Mouse (Mus musculus) testis, adult 2 months (tissue): ENCODE data around the gene Pdk1.

ENCODE experiments used
- CTCF ChIP-seq: fragments of 200-500 bp; IDR thresholded peaks from 2 replicates; pipeline ENCODE4 v1.5.1; 2012; ENCODE audit warnings: low read depth, mild to moderate bottlenecking, inconsistent platforms, low read length, moderate library complexity; ENCODE audit not compliant: control insufficient read depth, insufficient read depth, insufficient replicate concordance
- POLR2A ChIP-seq: fragments of 200-500 bp; IDR thresholded peaks from 2 replicates; pipeline ENCODE4 v1.6.1; 2012; ENCODE audit warnings: low read depth, mild to moderate bottlenecking, inconsistent platforms, low read length, moderate library complexity; ENCODE audit not compliant: control insufficient read depth

- TF ChIP-seq POLR2A (peak; percentile 54), CTCF (no peak)
These were observed at the start of gene Pdk1 for GRCm38 (mm10) chr2:71872801-71873443.
